ENCODE assay signal across 18 mouse cellular contexts in genomic region chr6:121126202-121126601, GRCm38 (mm10).
"Had no signal": no experiment of that assay in that cellular context is flagged by ENCODE, and none has a peak within 500 bp of the region (broad histone marks: within the 10 kb centered on the region; RNA-seq: fewer than 3 reads in every experiment).

No protein-coding gene starts in this region.

- H3K27me3 ChIP-seq: neural tube, embryonic 13.5 days; neural tube, embryonic 15.5 days had no signal

- H3K27ac ChIP-seq: midbrain, embryonic 10.5 days; midbrain, embryonic 12.5 days; neural tube, embryonic 13.5 days; neural tube, embryonic 15.5 days had no signal

- H3K4me3 ChIP-seq: midbrain, embryonic 10.5 days; midbrain, embryonic 12.5 days; myocyte; neural tube, embryonic 13.5 days; neural tube, embryonic 15.5 days had no signal

- H3K9me3 ChIP-seq: midbrain, embryonic 10.5 days; midbrain, embryonic 12.5 days; neural tube, embryonic 13.5 days; neural tube, embryonic 15.5 days had no signal

- H3K9ac ChIP-seq: lung, embryonic 14.5 days; midbrain, embryonic 12.5 days; neural tube, embryonic 13.5 days; neural tube, embryonic 15.5 days had no signal

- H3K36me3 ChIP-seq: midbrain, embryonic 10.5 days; midbrain, embryonic 12.5 days; neural tube, embryonic 13.5 days; neural tube, embryonic 15.5 days had no signal

- DNase-seq: lung, embryonic 14.5 days; lung, postnatal 10 days; lung, postnatal 4 days; midbrain, embryonic 14.5 days; retina, postnatal 1 day; right cerebral cortex, adult 18-20 months; right cerebral cortex, postnatal 25 days; right cerebral cortex, postnatal 4 days; spleen, adult 18-20 months; thymus, adult 18-20 months; thymus, postnatal 14 days; thymus, postnatal 36 days had no signal

- ATAC-seq: midbrain, embryonic 16.5 days had no signal

- H3K4me2 ChIP-seq: lung, embryonic 14.5 days; midbrain, embryonic 12.5 days; neural tube, embryonic 13.5 days; neural tube, embryonic 15.5 days had no signal
